Mouse (Mus musculus) olfactory bulb, adult 2 months (tissue): ENCODE results near the gene Borcs7.

Source experiments
- CTCF ChIP-seq: fragments of 200-500 bp; IDR thresholded peaks from 2 replicates; pipeline ENCODE4 v1.5.1; 2012; ENCODE audit warnings: low read depth, mild to moderate bottlenecking, low read length, moderate library complexity; ENCODE audit not compliant: insufficient read depth
- POLR2A ChIP-seq: fragments of 200-500 bp; IDR thresholded peaks from 2 replicates; pipeline ENCODE4 v1.6.1; 2012; ENCODE audit warnings: mild to moderate bottlenecking, low read depth, low read length, moderate library complexity; ENCODE audit not compliant: insufficient read depth

- TF ChIP-seq CTCF (no peak), POLR2A (no peak)
These were observed 8.3 kb downstream of the Borcs7 start for GRCm38 (mm10) chr19:46697840-46698517.
